In genomic region chr2:85281023-85281422, GRCm38 (mm10) we compare ENCODE assay signal across 16 mouse cellular contexts. TPM values are rescaled to one million over a fixed set of nuclear protein-coding genes. Genes with fewer than 3 reads are reported as not detected.
DNase-seq lines count a peak whose midpoint lies in the region; ATAC-seq and TF ChIP-seq lines count a peak whose summit lies in the region.
"Had no signal": no experiment of that assay in that cellular context is flagged by ENCODE, and none has a peak within 500 bp of the region (broad histone marks: within the 10 kb centered on the region; RNA-seq: fewer than 3 reads in every experiment).

No protein-coding gene starts in this region.

- H3K4me1 ChIP-seq in heart, embryonic 11.5 days (ENCODE audit: control insufficient read depth, insufficient read depth, low read length) = peaks cover 5% of the 10 kb centered on the region; the same call in 1 of the 2 replicates
- peaks cover 5% of the 10 kb centered on the region; the same call in 1 of the 2 replicates for H3K4me1 ChIP-seq in heart, postnatal 0 days (ENCODE audit: control insufficient read depth, insufficient read depth)
- no peaks in the 10 kb centered on the region for H3K4me1 ChIP-seq in lung, postnatal 0 days (ENCODE audit: insufficient read depth, low read depth, low read length)
- H3K4me1 ChIP-seq: limb, embryonic 13.5 days; neural tube, embryonic 12.5 days had no signal

- H3K27ac ChIP-seq in heart, embryonic 11.5 days (ENCODE audit: low read depth, low read length) = no peak overlapping the region
- H3K27ac ChIP-seq in heart, postnatal 0 days (ENCODE audit: low read depth) = no peak overlapping the region
- no peak overlapping the region for H3K27ac ChIP-seq in lung, postnatal 0 days (ENCODE audit: low read length)
- H3K27ac ChIP-seq: hindbrain, embryonic 14.5 days; limb, embryonic 13.5 days; midbrain, embryonic 13.5 days; neural tube, embryonic 12.5 days had no signal

- no peak overlapping the region for H3K9ac ChIP-seq in heart, embryonic 11.5 days (ENCODE audit: low read depth, low read length)
- no peak overlapping the region for H3K9ac ChIP-seq in heart, postnatal 0 days (replicated peaks; ENCODE audit: low read depth, low read length)
- H3K9ac ChIP-seq in lung, postnatal 0 days (replicated peaks; ENCODE audit: low read depth) = no peak overlapping the region
- H3K9ac ChIP-seq: hindbrain, embryonic 14.5 days; limb, embryonic 13.5 days; midbrain, embryonic 13.5 days; neural tube, embryonic 12.5 days had no signal

- TF ChIP-seq CTCF in heart, postnatal 0 days (IDR thresholded peaks at IDR 0.05; ENCODE audit: low read depth) = no peak
- no peak for TF ChIP-seq CTCF in lung, postnatal 0 days (IDR thresholded peaks at IDR 0.05)

- WGBS in heart, embryonic 11.5 days (ENCODE audit: insufficient replicate concordance) = 30% methylated on average over 4 of the region's 4 CpGs
- 26% methylated on average over 4 of the region's 4 CpGs for WGBS in heart, postnatal 0 days
- 48% methylated on average over 4 of the region's 4 CpGs for WGBS in lung, postnatal 0 days

- H3K36me3 ChIP-seq in heart, embryonic 11.5 days (ENCODE audit: control insufficient read depth, insufficient read depth, low read length) = no peaks in the 10 kb centered on the region
- no peaks in the 10 kb centered on the region for H3K36me3 ChIP-seq in heart, postnatal 0 days (replicated peaks; ENCODE audit: control insufficient read depth, insufficient read depth, low read length)
- H3K36me3 ChIP-seq in lung, postnatal 0 days (ENCODE audit: insufficient read depth, low read length) = no peaks in the 10 kb centered on the region
- H3K36me3 ChIP-seq: limb, embryonic 13.5 days; midbrain, embryonic 13.5 days; neural tube, embryonic 12.5 days had no signal

- H3K4me3 ChIP-seq in heart, embryonic 11.5 days (ENCODE audit: low read depth, low read length) = no peak overlapping the region
- no peak overlapping the region for H3K4me3 ChIP-seq in heart, postnatal 0 days (ENCODE audit: low read depth, low read length)
- H3K4me3 ChIP-seq in lung, postnatal 0 days (ENCODE audit: low read depth, low read length) = no peak overlapping the region
- H3K4me3 ChIP-seq: limb, embryonic 13.5 days; midbrain, embryonic 13.5 days; neural tube, embryonic 12.5 days had no signal

- TF ChIP-seq EP300 in heart, postnatal 0 days (IDR thresholded peaks at IDR 0.05; ENCODE audit: low read depth) = peak; percentile 87
- TF ChIP-seq EP300 in lung, postnatal 0 days (IDR thresholded peaks at IDR 0.05) = peak; percentile 66

- no peaks in the 10 kb centered on the region for H3K27me3 ChIP-seq in heart, embryonic 11.5 days (ENCODE audit: control insufficient read depth, insufficient read depth, low read length)
- no peaks in the 10 kb centered on the region for H3K27me3 ChIP-seq in heart, postnatal 0 days (ENCODE audit: control insufficient read depth, insufficient read depth, low read length)
- no peaks in the 10 kb centered on the region for H3K27me3 ChIP-seq in lung, postnatal 0 days (replicated peaks; ENCODE audit: insufficient read depth, low read length)
- H3K27me3 ChIP-seq: limb, embryonic 13.5 days; midbrain, embryonic 13.5 days; neural tube, embryonic 12.5 days had no signal

- H3K9me3 ChIP-seq in heart, embryonic 11.5 days (replicated peaks; ENCODE audit: control insufficient read depth, low read length) = no peaks in the 10 kb centered on the region
- no peaks in the 10 kb centered on the region for H3K9me3 ChIP-seq in heart, postnatal 0 days (replicated peaks; ENCODE audit: control insufficient read depth, low read length)
- no peaks in the 10 kb centered on the region for H3K9me3 ChIP-seq in lung, postnatal 0 days (ENCODE audit: low read length)
- H3K9me3 ChIP-seq: limb, embryonic 13.5 days; midbrain, embryonic 13.5 days; neural tube, embryonic 12.5 days had no signal

- no peak overlapping the region for H3K4me2 ChIP-seq in heart, embryonic 11.5 days
- no peak overlapping the region for H3K4me2 ChIP-seq in heart, postnatal 0 days (ENCODE audit: low read depth, low read length)
- no peak overlapping the region for H3K4me2 ChIP-seq in lung, postnatal 0 days (replicated peaks; ENCODE audit: low read depth, low read length)
- H3K4me2 ChIP-seq: hindbrain, embryonic 14.5 days; limb, embryonic 13.5 days; midbrain, embryonic 13.5 days; neural tube, embryonic 12.5 days had no signal

- peak; percentile 63; the same call in 1 of the 2 replicates for ATAC-seq in heart, embryonic 11.5 days (replicated peaks; ENCODE audit: insufficient number of reproducible peaks, low FRiP score, low TSS enrichment)
- peak; percentile 91 for ATAC-seq in heart, postnatal 0 days (ENCODE audit: insufficient read depth, low read depth)
- ATAC-seq in lung, postnatal 0 days = peak; percentile 95
- no peak for ATAC-seq in megakaryocyte-erythroid progenitor cell, adult 5-6 weeks (replicated peaks; ENCODE audit: low FRiP score, low TSS enrichment, poor library complexity, severe bottlenecking)
- ATAC-seq in megakaryocyte progenitor cell, adult 5-6 weeks (replicated peaks; ENCODE audit: poor library complexity) = no peak
- ATAC-seq: midbrain, embryonic 13.5 days had no signal

- DNase-seq in kidney, adult 8-10 months = peak; percentile 1 to 9
- no peak for DNase-seq in kidney, postnatal 10 days
- DNase-seq in heart, postnatal 0 days (ENCODE audit: low spot score) = peak; percentile 73
- peak; percentile 70 for DNase-seq in lung, postnatal 0 days (ENCODE audit: low spot score)
- DNase-seq: cerebellum, adult 11-12 months had no signal

RNA-seq across cellular contexts. Expression of gene Olfr987, which starts 58.1 kb away (rescaled TPM):
- polyA plus RNA-seq in heart, embryonic 11.5 days (2014; fragmentation: Nextera tagmentation; extraction: Ambion mirVana) = not detected in 2 replicates
- total RNA-seq in heart, postnatal 0 days (2014; rRNA removed; ENCODE audit: low replicate concordance) = not detected in 2 replicates
- not detected in 2 replicates for polyA plus RNA-seq in heart, postnatal 0 days (2015; fragmentation: Nextera tagmentation; extraction: Ambion mirVana)
- not detected in 2 replicates for polyA plus RNA-seq in lung, postnatal 0 days (2015; fragmentation: Nextera tagmentation; extraction: Ambion mirVana)
- not detected in 2 replicates for total RNA-seq in megakaryocyte-erythroid progenitor cell, adult 5-6 weeks (2014; fragmentation: Nextera tagmentation)
- not detected in 2 replicates for total RNA-seq in megakaryocyte-erythroid progenitor cell, adult 5-6 weeks (2017)
- total RNA-seq in megakaryocyte progenitor cell, adult 5-6 weeks (2015) = not detected in 2 replicates
- total RNA-seq in megakaryocyte progenitor cell, adult 5-6 weeks (2017) = not detected in 2 replicates
- total RNA-seq: layer of hippocampus, adult 8-10 months had no signal
- polyA plus RNA-seq: embryonic facial prominence, embryonic 11.5 days; hindbrain, embryonic 14.5 days; limb, embryonic 13.5 days; midbrain, embryonic 13.5 days; neural tube, embryonic 12.5 days; small intestine, adult 2 months; thymus, postnatal 0 days had no signal

Comparison
In these comparisons a context has a peak if more than half of its experiments do, and no peak if none do; other contexts are left out.
1. ATAC-seq: peak in heart, embryonic 11.5 days (single experiment), heart, postnatal 0 days (single experiment) and lung, postnatal 0 days (single experiment); none in megakaryocyte-erythroid progenitor cell, adult 5-6 weeks (single experiment) and megakaryocyte progenitor cell, adult 5-6 weeks (single experiment).